Mouse (Mus musculus): ENCODE measurements around the gene Srebf1.

DNA sequence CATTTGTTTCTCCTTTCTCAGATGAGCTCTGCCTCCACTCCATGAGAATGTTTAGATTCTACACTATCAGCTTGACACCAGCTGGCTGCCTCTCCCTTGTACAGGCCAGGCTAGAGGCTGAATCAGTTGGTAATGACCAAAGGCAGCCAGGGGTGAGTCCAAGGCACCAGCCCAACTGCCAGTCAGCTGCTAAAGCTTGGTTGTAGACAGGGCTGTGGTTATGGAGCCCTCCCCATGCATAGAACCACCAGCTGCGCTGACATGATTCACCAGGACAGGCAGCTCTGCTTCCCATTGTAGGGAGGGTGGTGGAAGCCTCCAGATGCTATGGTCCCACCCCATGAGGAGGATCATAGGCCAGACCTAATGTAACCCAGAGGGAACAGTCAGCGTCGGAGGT is 68.4 kb downstream of the Srebf1 start:
- TF ChIP-seq POLR2A (IDR thresholded peaks at IDR 0.05; ENCODE audit: insufficient read depth, low read depth, low read length) (no peak), CTCF (IDR thresholded peaks at IDR 0.05; ENCODE audit: insufficient read depth, low read depth, low read length) (no peak)

All from olfactory bulb, adult 2 months (tissue).